Mouse (Mus musculus) cerebellum, adult 18-20 months (tissue): Measurements from ENCODE around the gene Chl1.
A peak's percentile ranks its signal among the peaks of the same experiment; 100 is the strongest.

ENCODE experiments used
- DNase-seq, 2 experiments: peaks; one replicate each; pipeline ENCODE4 v3.0.0; 2021

The Chl1 gene

GRCm38 (mm10) chr6:103510392-103511289, at the start of gene Chl1:
TSS of gene Chl1 (plus strand) at chr6:103510586.
- peak; percentile 76 to 81 for DNase-seq

DNA sequence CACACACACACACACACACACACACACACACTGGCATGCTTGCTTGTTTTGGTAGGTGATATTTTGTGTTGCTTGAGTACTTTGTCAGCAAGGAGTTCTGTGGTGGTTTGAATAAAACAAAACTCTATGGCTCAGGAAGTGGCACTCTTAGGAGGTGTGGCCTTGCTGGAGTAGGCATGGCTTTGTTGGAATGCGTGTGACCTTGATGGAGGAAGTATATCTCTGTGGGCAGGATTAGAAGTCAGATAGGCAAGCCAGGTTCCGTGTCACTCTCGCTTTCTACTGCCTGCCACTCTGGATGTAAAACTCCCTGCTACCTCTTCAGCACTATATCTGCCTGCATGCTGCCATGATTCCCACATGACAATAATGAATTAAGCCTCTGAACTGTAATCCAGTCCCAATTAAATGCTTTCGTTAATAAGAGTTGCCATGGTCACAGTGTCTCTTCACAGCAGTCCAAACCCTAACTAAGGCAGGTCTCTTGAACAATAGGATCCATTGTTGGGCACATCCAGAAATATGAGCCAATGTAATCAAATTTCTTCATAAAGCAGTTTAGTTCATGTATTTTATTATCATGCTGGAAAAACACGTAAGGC, 44.8 kb upstream of the Chl1 start:
- DNase-seq, result no peak

DNA sequence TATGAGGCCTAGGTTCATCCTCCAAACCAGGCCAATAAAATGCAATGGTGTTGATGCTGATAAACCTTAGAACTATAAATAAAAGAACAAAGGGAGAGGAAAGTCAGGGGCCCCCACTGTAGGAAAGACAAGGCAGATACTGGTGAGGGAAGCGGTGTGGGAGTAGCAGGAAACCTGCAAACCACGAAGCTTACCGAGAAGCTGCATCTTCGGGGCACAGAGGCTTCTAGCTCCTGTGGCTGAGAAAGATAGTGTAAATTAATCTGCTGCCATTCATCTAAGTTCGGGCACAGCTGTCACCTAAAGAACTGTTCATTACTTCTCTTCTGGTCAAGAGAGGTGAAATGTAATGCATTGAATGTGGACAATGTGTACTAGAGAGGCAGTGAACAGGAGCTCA, 37.1 kb upstream of the Chl1 start:
- no peak for DNase-seq

DNA sequence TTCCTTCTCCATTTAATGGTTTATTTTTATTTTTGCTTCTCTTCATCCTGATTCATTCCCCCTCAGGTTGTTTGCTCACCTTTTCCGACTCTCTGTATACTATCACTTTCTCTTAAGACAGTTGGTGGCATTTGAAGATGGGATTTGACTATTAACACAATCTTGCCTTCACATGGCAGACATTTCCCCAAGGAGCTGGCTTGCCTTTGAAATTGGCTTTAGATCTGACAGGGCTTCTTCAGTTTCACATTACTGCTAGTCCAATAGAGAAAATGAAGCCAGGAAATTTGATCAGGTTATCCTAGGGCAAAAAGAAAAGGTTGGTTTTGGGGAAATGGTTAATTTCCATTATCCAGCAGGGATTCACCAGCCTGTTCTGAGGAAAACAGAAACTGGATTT, 23.2 kb upstream of the Chl1 start:
- DNase-seq, result no peak

- DNase-seq, result no peak
Observed at GRCm38 (mm10) chr6:103498404-103498803, 12.0 kb upstream of the Chl1 start.

- DNase-seq, result no peak
Observed at GRCm38 (mm10) chr6:103504065-103504464, 6.3 kb upstream of the Chl1 start.

DNA sequence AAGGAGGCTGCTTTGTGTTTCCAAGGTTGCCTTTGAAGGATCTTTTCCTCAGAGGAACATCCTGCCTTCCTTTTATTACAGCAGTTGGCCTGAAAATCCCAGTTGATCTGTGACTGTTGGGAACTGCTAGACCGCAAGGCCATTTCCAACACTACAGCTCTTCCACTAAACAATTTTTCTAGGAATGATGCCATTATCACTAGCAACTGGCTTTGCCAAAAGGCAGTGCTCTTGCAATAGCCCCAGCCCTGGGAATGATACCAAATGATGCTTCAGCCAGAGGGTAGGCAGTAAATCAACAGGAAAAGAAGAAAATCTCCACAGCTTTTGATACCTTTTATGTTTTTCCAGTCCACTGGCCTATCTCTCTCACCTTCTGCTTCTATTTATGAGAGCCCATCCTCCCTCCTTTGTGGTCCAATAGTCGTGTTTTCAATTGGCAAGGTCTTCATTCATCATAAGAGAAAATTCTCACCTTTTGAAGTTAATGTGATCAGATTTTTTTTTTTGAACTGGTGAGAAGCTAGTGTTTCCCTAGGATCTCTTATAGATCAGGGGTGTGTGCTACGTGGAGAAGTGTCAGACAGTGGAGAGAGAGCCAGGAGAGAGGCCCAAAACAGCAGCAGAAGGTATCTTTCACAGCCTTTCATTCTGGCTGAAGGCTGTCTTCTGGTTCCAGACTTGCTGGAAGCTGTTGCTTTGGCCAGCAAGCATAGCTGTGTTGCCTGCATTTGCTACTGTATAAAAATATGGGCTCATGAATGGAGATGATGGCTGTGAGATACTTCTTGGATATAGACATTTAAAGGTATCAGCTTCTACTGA, 2.4 kb upstream of the Chl1 start:
- DNase-seq, result peak; percentile 56 to 66

DNA sequence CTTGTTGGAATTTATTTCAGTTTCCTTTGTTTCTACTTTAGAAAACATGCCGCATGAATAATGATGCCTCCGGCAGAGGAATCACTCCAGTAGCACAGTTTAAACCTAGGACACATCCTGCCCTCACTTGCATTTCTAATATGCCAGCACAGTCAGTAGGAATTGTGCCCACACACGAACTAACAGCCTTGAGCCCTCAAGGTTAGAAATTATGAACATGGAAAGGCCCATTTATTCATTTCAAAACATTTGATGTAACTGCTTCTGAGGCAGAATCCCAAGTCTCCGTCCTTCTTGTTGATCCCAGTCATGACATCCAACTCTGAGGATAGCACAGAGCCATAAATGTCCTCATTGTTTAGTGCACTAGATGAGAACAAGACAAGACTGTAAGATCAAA, 790 bp upstream of the Chl1 start:
- no peak for DNase-seq

GRCm38 (mm10) chr6:103511290-103511971, 1.0 kb downstream of the Chl1 start:
- peak; percentile 71 to 75 for DNase-seq

DNA sequence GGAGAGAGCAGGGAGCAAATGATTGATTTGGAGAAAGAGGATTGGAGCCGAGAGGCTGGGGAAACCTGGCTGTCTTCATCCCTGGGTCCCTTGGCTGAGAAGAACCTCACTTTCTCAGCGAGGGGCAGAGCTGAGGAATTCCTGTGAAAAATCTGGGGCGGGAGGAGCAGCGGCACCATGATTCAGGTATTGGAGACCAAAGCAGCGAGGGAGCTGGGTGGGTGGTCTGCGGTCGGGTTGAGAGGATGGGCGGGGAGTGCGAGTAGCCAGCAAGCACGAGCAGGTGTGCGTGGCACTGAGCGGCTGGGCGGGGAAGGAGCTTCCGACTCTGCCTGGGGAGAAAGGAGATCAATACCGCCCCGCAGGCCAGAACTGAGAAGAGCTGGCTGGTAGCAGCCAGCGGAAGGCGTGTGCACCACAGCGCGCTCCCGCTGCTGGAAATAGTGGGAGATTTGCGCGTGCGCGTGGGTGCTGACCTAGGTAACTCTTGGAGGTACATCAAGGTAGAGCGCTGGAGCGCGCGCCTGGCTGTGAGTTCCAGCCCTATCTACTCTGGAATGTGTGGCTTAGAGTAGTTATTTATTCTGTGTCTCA, 1.7 kb downstream of the Chl1 start:
- DNase-seq, result peak; percentile 92

DNA sequence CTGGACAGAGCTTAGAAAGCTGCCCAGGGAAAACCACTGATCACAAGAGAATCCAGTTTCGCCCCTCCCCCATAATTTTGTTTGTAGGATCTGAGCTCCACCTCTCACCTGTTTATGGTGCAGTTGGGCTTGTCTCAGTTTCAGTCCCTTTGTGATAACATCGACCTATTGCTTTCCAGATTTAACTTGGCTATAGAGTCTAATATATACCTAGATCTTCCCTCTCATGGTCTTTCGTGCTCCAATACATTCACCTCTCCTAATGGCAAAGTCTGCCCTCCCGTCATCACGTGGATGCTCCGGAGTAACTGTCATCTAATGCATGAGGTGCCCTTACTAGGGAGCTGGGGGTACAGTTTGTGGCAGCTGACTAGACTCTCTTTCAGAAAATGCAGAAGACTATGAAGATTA, 2.5 kb downstream of the Chl1 start:
- DNase-seq, result peak; percentile 55 to 62

DNA sequence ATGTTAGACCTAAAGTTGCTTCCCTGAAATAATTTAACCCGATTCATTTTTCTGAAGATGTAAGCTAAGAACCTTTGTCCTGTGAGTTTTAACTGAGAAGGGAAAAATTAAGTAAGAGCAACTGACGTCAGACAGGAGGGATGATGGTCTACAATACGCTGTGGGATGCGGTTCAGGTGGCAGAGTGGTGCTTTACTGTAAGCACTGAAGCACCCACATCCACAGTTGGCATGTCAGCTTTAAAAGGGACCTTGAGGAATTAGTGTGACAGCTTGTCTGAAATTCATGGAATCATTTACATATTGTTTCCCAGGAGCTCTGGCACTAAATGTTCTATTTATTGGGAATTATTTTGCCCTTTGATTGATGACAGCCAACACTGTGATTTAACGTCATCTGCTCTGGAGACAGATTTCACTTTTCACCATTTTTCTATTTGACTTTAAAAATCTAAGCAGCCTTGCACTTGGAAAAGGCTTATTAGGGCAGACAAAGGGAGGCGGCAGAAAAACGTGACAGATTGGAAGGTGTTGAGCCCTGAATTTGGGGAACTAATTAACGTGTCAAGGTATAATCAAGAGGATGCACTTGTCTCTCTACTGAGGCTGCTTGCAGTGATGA, 3.3 kb downstream of the Chl1 start:
- DNase-seq, result peak; percentile 30 to 39

GRCm38 (mm10) chr6:103514346-103514745, 4.0 kb downstream of the Chl1 start:
- no peak for DNase-seq

GRCm38 (mm10) chr6:103514756-103515155, 4.4 kb downstream of the Chl1 start:
- DNase-seq, result no peak

DNA sequence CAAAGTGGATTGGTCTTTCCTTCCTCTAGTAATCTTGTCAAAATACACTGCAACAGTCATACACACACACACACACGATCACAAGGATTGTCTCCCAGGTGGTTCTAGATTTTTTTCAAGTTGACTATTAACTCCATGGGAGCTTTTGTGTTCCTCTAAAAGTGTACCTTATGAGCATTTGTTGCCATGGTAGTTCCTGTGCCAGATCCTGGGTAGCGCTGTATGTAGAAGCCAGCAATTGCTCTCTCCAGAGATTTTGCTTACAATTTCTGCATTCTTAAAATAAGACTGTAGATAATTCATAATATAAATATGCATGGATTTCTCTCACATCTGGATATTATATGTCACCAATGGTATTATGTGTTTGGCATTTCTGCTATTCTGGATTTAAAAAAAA, 9.2 kb downstream of the Chl1 start:
- DNase-seq, result peak; percentile 45 to 59

DNA sequence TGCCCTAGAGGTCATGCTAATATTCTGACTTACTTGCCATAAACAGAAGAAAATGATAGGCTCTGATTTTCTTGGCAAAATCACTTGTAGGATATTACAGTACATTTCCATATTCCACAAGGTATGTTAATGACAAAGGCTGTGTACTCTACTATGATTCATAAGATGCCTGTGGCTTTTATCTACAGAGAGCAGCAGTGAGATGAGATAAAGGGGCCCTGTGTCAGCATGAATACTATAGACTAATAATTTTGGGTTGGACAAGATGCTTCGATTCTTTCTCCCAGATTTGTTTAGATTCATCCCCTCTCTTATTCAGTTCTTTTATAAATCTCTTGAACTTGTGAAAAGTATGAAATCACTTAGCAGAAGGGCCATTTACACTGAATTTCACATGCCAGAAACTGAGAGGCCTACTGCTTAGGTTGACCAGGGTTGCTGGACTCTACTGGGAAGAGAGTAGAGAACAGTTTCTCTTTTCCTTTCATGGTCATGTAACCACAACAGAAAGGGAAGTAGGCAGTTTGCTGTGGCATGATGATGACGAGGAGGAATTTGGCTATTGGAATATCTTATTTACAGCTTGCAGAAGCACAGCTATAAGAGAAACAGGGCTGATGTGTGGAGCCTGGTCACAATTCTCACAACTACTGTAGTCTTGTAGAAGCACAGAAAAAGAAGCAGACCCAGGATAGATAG, 15.1 kb downstream of the Chl1 start:
- no peak for DNase-seq

DNA sequence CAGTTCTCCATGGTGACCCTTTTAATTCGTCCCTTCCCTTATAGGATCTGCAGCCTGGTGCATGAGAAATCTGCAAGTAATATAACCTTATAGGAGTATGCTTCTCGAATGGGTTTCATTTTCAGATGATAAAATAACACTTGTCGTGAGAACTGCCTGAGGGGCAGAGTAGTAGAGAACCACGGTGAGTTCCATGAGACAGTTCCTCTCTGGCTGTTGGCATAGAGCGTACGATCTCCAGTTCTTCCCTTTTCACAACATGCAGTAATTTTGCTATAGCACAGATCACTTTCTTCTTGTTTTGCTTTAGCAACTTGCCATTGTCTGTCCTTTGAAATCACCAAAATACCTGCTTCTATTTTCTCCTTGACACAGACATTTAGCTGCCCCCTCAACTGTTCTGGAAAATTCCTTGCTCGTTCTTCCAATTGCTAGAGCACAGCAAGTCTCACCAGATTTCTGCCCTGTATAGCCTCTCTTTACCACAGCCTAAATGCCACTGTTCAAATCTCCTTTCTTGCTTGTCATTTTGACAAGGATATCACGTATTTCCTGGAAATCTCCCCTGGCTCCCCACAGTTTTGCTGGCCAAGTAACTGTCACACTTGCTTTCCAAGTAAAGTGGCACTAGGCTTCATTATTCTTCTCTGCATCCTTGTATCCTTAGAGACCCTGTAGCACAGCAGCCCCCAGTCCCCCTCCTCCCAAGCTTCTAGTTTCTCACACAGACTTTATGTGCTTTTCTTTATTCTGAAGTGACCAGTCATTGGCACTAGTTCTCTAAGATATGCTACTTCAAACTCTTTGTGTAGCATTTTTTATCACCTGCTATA, 16.8 kb downstream of the Chl1 start:
- DNase-seq, result no peak

DNA sequence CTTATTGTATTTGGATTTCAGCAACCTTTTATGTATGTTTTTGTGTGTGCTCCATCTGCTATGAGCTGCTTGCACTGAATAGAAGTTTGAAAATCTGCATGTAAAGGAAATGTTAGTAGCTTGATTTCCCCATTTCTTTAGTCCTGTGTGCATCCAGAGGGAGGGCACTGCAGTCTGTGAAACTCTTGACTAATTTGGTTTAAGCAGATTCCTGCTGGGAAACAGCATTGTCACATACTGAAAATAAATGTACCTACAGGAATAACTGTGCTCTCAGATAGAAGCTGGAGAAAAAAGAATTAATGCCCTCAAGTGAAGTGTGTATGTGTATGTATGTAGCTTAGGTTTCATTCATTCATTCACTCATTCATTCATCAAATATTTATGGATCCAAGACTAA, 22.7 kb downstream of the Chl1 start:
- no peak for DNase-seq

DNA sequence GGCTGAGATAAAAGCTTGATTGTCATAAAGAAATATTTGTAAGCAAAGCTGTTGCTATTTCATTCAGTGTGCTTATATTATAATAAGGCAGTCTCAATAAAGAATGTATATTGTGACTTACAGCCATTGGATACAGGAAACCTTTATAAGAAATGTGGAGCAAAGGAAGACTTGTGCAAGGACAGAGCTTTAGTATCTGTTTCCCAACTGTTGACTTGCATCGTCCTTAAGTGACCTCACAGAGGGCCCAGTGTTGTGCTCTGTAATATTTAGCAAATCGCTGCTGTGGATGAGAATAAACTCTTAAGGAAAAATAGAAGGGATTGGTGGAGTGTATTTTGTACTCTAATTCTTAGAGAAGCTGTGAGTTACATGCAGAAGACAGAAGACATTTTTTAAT, 23.6 kb downstream of the Chl1 start:
- no peak for DNase-seq

DNA sequence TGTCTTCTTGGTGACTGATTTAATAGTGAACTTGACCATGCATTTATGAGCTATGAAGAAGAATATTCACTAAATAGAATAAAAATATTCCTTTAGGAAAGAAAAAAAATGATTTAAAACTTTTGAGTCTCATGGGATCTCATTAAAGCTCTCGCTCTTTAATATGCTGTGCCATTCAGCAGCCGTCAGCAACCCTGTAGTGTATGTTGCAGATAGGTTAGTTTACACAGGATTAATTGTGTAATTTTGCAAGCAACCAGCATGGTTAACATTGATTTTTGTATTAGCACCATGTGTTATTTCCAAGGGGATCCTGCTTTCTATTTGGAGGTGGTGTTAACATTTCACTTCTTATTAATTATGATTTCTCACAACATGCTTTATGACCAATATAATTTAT, 32.2 kb downstream of the Chl1 start:
- no peak for DNase-seq
